Mouse (Mus musculus): ENCODE measurements at regions not wholly inside any gene's neighbourhood (a gene's known extent, or its start where the extent isn't known, plus 50 kb on each side); places are given as distances from the start of the nearest gene placed in this dataset.

DNA sequence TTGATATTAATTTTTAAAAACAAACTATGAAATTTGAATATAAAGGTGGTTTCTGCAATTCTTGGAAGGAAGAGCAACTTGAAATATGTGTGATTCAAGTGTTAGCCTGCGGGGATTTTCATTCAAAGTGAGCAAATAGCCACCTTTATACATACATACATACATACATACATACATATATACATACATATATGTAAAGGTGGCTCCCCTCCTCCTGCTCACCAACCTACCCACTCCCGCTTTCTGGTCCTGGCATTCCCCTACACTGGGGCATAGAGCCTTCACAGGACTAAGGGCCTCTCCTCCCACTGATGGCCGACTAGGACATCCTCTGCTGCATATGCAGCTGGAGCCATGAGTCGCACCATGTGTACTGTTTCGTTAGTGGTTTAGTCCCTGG, 221.3 kb upstream of the Pde3a start:
- DNase-seq (ENCODE audit: low spot score in 2 of 2) = no peak

DNA sequence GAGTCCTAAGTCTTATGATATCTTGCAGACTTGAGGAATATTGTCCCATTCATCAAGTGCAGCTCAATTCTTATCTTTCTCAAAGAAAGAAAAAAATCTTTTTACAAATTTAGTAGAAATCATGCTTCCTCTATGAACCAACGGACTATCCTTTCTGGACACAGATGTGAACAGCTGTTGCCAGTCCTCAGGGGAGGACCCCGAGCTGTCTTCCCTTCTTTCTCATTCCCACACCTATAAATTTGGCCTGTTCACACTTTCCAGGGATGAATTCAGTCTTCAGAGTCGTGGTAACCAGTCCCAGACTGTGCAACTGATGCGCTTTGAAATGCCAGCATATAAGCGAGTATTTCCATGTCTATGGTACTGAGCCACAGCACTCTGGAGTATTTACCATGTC, 214.2 kb upstream of the Pde3a start:
- no peak for DNase-seq (ENCODE audit: low spot score in 2 of 2)

DNA sequence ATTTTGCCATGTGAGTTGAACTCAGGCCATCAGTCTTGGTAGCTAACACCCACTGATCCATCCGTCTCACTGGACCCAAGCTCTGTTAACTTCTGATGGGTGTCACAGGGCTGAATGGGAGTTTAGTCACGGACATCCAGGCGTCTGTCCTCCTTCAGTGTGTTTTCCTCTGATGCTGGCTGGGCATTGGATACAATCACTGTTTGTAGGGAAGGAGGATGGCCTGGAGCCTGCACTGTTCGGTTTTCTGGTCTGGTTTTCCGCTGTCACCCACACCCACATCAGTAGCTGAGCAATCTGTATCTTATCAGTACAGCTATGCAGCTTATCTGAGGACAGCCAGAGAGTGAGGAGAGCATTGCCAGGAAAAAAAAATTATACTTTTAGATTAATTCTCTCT, 207.7 kb upstream of the Pde3a start:
- no peak for DNase-seq (ENCODE audit: low spot score in 2 of 2)

DNA sequence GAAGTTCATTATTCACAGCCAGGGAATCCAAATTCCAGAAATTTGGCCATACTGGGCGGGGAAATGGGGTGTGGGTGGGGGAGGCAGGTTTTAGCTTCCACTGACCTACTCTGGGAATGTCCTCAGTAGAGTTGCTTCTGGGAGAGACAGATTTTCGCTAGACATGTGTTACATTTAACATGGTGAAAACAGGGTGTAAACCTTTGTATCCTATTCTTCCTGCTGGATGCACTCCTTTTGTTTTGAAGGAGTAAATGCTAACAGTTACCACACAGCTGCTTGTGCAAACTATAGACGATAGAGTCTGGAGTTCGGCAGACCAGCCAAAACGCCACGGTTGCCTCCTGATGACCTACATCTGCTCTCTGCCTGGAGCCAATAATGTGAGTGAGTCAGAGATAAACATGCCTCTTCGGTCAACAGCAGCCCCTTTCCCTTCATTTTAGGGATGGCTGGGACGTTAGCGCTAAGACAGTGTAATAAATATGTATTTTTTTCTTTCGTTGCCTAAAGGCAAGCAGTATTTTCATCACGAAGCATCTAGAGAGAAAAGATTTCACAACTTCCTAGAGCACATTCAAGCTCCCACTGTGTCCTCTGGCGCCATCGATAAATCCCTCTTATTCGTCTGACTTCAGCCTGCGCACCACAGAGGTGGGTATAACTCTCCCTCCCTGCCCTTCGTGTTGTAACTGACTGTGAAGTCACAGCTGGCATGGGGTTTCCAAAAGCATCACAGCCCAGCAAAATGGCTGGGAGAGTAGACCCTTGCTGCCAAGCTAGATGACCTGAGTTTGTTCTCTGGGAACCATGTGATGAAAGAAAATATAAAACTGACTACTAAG, 207.1 kb upstream of the Pde3a start:
- DNase-seq (ENCODE audit: low spot score in 2 of 2) = no peak

DNA sequence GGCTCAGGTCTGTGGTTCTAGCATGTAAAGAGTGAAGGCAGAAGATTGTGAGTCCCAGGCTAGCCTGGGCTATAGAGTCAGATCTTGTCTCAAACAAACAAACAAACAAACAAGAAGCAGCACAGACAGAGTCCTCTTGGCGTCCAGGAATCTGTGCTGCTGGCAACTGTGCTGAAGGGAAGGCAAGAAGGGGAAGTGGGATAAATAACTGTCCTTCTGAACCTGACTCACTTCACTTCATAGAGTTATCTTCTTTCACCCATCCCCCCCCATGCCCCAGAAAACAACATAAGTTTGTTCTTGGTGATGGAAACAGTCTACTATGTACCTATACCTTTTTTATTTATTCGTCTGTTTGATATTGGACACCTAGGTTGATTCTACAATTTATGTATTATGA, 200.8 kb upstream of the Pde3a start:
- DNase-seq (ENCODE audit: low spot score in 2 of 2) = no peak

DNA sequence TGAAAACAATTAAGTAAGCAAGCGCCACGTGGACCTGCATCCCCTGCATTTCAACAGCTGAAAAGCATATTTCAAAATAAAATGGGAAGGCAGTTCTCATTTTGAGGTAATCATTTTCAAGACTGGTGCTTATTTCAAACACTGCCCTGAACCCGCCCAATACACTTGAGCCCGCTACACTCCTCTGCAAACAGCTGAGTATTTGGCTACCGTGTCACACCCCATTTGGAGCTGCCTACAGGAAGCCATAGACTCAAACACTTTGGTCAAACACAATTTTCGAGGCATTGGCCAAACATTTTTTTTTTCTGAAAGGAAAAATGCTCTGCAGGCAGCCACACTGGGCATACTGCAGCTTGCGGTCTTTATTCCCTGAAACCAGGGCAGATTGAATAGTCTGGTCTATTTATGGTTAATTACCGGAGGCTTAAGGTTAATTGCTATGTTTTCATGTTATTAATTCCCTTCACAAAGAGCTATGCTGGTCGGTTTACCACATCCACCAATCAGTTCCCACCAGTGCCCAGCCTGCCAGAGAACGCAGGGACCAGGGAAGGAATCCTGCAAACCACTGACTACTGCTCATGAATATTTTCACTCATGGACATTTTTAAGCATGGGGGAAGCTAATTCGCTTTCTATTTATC, 198.9 kb upstream of the Pde3a start:
- DNase-seq (ENCODE audit: low spot score in 2 of 2) = no peak

DNA sequence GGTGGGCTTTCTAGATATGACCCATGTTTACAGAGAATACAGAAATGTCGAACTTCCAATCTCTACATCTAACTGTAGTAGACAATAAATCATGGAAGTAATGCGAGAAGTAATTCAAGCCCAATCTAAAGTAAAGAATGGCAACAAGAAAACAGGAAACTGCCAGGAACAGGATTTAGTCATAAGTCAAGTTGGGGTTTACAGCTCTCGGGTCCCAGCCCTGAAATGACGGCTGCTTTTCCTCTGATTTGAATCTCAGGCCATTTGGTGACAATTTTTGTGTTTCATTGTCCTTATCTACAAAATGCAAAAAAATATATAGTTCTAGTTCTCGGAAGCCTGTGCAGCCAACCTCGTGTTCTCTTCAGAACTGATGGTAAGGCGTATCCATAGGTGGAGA, 195.0 kb upstream of the Pde3a start:
- DNase-seq (ENCODE audit: low spot score in 2 of 2) = no peak

DNA sequence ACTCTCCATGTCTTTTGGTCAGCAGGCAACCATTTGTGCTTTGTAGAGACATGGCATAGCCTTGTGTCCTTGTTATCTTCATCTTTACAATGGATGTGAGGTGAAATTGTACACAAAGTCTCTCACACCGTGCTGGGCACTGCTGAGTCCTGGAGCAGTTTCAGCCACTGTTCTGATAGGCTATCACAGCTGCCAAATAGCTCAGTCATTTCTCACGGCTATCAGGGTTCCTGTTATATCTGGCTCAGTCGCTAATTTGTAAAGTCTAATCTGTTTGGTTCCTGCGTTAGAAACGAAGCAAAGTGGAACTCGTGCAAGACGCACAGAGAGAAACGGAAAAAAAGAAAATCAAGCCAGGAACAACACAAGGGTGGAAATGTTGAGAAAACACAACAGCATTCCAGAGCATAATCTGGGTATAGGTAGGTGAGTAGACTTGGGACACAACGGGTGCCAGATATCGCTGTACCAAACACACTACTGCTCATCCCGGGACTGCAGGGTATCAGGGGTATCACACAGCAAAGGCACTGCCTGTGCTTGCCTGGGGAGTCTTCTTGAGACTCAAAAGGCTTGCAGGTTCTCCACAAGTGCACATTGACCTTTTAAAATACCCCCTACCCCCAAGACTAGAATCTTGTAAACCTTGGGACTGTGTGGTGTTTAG, 189.7 kb upstream of the Pde3a start:
- DNase-seq (ENCODE audit: low spot score in 2 of 2) = no peak

DNA sequence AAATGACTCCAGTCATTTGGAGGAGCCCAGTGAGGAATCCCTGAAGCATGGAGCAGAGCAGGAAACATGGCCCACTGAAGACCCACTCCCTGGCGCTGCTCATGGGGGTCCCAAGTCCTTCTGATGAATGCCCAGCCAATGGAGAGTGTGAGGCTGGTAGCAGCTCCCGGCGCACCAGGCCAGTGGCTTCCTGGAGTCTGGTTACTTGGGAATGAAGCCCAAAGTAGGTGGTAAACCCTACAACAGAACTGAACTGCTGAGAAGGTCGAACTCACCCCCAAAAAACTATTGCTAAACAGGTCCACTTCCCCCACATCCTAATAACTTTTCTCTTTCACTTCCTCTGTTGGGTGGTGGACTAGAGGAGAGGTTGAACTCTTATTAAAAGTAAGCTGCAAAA, 183.3 kb upstream of the Pde3a start:
- DNase-seq (ENCODE audit: low spot score in 2 of 2) = no peak

DNA sequence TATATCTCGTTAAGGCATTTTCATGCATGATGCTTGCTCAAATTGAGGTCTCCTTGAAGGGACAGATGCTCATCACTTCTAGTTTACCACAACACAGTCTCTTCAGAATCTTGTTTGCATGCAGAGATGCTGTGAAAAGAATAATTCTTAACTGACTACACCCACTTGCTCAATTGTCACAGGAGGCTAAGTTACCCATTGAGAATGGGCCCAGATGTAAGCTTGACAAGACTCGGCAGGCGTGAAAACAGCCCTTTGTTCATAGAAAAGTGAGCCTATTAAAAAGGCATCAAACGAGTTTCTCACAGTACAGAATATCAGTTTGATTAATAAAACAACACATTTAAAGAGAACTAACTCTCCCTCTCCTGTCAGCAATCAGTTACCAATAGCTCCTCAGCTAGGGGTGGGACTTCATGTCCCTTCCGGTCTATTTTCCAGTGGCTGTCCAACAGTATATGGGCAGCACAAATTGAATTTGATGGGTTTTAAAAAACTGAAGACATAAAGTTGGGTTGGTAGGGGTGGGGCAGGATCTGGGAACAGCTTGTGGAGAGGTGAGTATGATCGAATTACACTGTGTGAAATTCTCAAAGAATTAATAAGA, 180.1 kb upstream of the Pde3a start:
- no peak for DNase-seq (ENCODE audit: low spot score in 2 of 2)

DNA sequence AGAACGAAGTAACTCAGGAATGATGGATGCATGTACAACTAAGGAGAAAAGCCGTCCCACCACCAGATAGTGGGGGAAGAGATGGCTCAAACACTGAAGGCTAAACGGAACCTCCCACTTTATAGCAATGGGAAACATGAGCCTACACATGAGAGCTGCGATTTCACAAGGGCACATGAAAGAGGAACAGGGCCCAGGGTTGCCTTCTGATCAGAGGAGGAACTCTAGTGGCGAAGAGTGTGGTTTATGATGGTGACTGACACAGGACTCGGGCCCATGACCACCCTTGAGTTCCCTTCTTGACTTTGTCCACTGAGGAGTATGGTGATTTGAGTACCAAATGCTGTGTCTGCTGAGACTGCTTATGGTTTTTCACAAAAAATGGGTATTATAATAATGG, 179.2 kb upstream of the Pde3a start:
- DNase-seq (ENCODE audit: low spot score in 2 of 2) = no peak

DNA sequence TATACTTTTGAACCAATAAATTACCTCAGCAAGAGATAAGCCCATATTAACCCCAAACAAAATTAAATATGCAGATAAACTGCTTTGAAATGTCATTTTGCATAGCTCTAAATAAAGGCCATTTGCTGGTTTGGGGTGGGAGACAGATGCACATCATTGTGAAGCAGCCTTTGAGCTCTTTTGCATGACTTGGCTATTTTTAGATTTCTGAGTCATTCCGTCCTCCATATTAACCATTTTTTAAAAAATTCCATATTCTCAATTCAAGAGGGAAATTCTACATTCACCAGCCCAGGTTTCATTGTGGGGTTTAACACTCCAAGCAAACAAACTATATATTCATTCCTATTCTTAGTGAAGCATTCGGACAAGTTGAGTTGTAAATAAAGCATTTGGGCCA, 177.6 kb upstream of the Pde3a start:
- no peak for DNase-seq (ENCODE audit: low spot score in 2 of 2)

DNA sequence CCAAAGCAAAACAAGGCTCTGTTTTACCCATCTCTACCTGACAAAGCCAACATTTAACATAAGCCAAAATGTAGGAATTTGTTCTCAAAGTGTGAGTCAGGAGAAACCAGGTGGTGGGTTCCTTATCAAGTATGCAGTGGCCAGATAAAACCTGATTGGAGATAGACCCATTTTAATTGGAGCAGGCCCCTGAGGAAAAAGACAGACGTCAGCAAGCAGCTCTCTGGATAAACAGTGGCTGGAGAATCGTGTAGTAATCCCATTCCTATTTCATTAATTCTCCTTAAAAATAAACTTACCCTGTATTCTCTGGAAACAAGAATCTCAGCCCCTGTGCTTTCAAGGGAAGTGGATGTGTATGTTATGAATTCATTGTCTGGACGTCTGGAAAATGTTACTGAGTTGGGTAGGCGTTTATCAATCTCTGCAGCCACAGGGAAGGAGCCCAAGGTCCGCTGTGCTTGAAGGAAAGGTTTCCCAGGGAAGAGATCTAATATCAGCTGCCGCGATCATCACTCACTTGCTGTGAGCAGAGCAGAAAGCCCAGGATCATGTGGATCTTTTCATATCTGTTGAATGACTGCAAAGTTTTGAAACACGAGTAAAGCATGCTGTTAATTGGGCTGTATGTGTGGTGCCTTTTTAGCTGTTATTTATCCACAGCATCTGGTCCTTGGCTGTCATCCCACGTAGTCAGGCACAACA, 157.8 kb upstream of the Pde3a start:
- DNase-seq (ENCODE audit: low spot score in 2 of 2) = no peak

DNA sequence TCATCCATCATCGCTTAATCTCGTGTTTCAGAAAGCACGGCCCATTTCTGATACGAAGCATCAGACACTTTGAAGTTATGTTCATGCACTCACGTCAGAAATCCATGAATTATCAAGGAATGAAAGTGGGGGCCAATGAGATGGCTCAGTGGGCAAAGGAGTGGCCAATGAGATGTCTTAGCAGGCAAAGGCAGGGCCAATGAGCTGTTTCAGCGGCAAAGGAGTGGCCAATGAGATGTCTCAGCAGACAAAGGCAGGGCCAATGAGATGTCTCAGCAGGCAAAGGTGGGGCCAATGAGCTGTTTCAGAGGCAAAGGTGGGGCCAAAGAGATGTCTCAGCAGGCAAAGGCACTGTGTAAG, 157.3 kb upstream of the Pde3a start:
- DNase-seq (ENCODE audit: low spot score in 2 of 2) = no peak

DNA sequence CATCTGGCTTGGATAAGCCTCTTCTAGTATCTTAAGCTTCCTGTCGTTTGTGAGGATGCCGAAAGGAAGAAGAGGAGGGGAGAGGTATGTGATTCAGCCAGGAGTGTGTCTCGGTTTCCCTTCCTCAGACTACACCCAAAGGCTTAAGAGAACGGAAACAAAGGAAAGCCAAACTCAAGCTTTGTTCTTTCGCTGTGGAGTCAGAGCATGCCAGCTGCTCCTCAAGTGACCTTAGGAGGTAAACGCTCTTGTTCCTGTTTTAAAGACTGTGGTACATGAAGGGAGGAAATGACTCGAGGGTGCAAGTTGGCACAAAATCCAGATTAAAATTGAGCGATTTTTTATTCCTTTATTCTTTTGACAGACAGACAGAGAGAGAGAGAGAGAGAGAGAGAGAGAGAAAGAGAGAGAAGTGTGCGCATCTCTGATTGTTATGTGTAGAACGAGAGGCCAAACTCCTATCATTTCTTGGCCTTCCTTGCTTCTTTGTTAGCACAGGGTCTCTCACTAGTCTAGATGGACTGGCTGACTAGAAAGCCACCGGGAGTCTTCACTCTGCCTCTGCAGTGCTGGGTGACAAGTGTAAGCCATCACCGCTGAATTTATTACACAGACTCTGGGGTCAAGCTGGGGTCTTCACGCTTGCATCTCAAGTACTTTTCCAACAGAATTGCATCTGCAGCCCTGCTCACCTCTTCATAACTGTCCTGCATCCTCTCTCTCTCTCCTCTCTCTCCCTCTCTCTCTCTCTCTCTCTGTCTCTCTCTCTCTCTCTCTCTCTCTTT, 151.5 kb upstream of the Pde3a start:
- DNase-seq (ENCODE audit: low spot score in 2 of 2) = no peak

DNA sequence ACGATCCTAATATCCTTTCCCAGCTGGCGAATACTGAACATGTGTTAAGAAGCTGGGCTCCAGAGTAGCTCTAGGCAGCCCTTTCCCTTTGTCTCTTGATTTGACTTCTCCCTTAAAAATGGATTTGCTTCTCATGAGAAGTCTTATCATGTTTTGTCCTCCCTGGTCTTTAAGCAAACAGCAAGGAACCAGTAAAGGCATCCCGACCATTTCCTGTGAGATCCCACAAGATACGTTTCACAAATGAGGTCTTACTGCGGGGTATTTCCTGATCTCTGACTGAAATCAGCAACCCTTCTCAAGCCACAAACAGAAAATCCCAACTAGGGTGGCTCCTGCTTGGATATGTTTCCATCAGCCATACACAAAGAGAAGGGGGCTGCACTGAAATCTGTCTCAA, 130.8 kb upstream of the Pde3a start:
- no peak for DNase-seq (ENCODE audit: low spot score in 2 of 2)

DNA sequence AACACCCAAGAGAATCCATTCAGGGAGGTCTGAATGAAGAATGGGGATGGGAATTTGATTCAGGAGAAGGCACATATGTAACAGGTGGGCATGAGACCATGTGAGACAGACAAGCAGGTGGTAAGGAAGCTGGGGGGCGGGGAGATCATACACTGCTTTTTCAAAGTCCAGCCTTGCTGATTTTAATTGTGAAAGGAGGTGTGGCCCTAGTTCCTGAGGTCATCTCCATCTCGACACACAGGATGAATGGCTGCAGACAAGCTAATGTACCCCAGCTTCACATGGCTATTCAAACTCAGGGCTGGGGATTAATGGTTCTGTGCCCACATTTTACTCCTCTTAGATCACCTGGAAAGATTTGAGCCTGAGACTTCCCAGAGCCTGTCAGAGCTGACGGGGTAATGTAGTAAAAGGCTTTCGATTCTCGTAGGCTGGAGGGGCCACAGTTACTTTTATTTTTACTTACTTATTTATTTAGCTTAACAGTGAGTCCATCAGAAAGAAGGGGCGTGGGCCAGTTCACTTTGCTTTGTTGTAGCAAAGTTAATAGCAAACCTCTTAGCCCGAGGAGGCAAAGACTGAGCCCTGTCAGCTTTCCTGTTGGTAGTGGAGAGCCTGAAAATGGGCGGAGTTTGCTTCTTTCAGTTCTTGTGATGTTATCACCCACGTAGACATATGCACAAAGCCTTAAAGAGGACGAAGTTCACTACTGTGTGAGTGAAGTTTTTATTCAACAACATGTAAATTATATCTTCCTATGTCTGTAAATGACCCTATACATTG, 122.3 kb upstream of the Pde3a start:
- DNase-seq (ENCODE audit: low spot score in 2 of 2) = no peak

DNA sequence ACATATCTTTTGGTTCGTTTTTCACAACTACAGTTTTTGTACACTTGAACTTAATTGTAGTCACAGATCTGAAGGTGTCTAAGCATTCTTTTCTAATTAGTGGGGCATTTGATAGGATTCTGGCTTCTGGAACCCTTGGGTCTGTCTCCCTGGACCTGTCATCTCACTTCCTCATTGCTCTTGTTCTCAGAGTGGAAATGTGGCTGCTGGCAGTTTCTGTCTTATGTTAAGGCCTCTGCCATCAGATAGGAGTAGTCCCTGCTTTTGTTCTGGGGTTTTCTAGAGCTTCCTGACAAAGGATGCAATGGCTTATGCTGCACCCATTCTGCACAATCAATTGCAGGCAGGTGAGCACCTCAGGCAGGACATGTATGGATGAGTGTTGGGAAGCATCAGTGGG, 119.5 kb upstream of the Pde3a start:
- DNase-seq (ENCODE audit: low spot score in 2 of 2) = no peak

DNA sequence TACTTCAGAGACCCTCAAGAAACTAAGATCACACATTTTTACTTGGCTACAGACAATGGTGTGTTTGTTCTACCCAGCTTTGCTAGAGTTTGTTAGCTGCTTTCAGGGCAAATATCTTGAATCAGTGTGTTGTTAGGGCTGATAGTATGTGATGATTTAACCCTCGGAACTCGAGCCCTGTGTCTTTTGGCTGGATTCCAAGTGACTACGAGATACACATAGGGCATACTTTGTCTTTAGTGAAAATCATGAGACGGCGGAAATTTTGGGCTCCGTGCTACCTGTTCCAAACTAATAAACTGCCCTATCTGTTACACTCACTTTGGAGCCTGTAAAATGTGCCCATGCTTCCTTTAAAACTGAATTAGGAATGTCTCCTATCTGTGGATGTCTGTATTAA, 114.9 kb upstream of the Pde3a start:
- no peak for DNase-seq (ENCODE audit: low spot score in 2 of 2)

DNA sequence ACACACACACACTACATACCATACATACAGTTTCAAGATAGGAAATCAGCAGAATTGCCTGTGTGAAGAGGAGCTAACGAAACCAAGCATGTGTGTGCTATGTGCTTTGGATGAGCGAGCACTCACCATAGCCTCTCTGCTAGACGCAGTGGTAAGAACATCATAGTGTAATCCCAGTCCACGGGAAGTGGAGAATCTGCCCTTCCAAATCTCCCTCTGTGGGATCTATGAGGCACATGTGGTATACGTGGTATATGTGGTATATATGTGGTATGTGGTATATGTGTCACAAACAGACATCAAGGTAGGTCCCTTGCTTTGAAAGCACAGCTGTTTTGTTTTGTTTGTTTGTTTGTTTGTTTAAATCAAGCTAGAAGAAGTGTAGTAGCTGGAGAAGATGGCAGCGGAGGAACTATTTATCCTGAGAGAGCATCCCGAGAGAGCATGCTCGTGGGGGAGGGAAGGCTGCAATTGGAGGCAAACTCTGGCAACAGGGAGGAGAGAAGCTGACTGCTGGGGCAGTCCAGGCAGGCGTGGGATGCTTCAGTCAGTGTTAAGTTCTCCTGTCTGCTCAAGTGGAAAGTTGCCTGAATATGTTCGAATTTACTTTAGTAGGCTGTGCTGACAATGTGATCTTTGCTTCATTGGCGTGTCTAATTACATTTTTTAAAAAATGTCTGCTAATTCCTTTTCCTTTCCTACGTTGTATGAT, 112.2 kb upstream of the Pde3a start:
- no peak for DNase-seq (ENCODE audit: low spot score in 2 of 2)

Data from spleen, postnatal 14 days (tissue).